ENCODE assay signal across 18 mouse cellular contexts in the genomic region with DNA sequence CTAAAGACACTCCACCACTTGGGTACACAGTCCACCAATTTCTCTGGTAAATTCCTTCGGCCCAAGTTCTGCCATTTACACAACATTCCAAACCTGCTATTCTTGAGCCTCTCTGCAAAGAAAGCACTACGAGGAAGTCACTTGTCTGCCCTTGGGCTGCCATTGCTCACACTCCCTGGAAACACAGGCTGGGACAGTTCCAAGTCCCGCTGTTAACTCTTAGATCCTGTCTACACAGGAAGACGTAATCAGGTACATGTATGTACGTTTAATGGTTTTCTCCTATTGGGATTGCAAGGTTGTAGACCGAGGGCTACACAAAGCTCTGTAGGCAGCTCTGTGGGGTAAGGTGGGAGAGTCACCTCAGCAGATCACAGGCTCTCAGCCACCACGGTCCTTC. TPM values are rescaled to one million over a fixed set of nuclear protein-coding genes. Genes with fewer than 3 reads are reported as not detected.
DNase-seq lines count a peak whose midpoint lies in the region; ATAC-seq and TF ChIP-seq lines count a peak whose summit lies in the region.
"Had no signal": no experiment of that assay in that cellular context is flagged by ENCODE, and none has a peak within 500 bp of the region (broad histone marks: within the 10 kb centered on the region; RNA-seq: fewer than 3 reads in every experiment).

No protein-coding gene starts in this region.

- H3K9ac ChIP-seq in kidney, embryonic 16.5 days (replicated peaks; ENCODE audit: low read length) = no peak overlapping the region
- H3K9ac ChIP-seq in lung, embryonic 15.5 days = no peak overlapping the region
- no peak overlapping the region for H3K9ac ChIP-seq in stomach, embryonic 15.5 days
- H3K9ac ChIP-seq: hindbrain, embryonic 15.5 days; intestine, embryonic 15.5 days; midbrain, embryonic 13.5 days; neural tube, embryonic 12.5 days had no signal

- ATAC-seq in kidney, embryonic 16.5 days (ENCODE audit: low FRiP score, low TSS enrichment) = no peak
- ATAC-seq in lung, embryonic 15.5 days (ENCODE audit: borderline replicate concordance, extremely low read depth, low FRiP score, low TSS enrichment) = no peak
- no peak for ATAC-seq in stomach, embryonic 15.5 days (ENCODE audit: insufficient read depth, low FRiP score, low read depth)
- ATAC-seq: intestine, embryonic 15.5 days; midbrain, embryonic 13.5 days had no signal

- H3K27me3 ChIP-seq in kidney, adult 2 months (replicated peaks; ENCODE audit: control insufficient read depth, insufficient read depth, low read length) = no peaks in the 10 kb centered on the region
- no peaks in the 10 kb centered on the region for H3K27me3 ChIP-seq in kidney, embryonic 16.5 days (ENCODE audit: insufficient read depth, low read length)
- no peaks in the 10 kb centered on the region for H3K27me3 ChIP-seq in lung, embryonic 15.5 days
- H3K27me3 ChIP-seq in stomach, embryonic 15.5 days (replicated peaks) = no peaks in the 10 kb centered on the region
- H3K27me3 ChIP-seq: hindbrain, embryonic 15.5 days; intestine, embryonic 15.5 days; midbrain, embryonic 13.5 days; neural tube, embryonic 12.5 days had no signal

- no peak for TF ChIP-seq POLR2A in kidney, adult 2 months (IDR thresholded peaks at IDR 0.05; ENCODE audit: low read depth, low read length)

- 64% methylated on average over 7 of the region's 7 CpGs for WGBS in kidney, adult 2 months
- WGBS in kidney, embryonic 16.5 days = 85% methylated on average over 7 of the region's 7 CpGs
- WGBS in lung, embryonic 15.5 days = 64% methylated on average over 7 of the region's 7 CpGs
- 76% methylated on average over 7 of the region's 7 CpGs for WGBS in stomach, embryonic 15.5 days

- no peaks in the 10 kb centered on the region for H3K4me1 ChIP-seq in kidney, adult 2 months (ENCODE audit: control insufficient read depth, insufficient read depth, low read length)
- no peaks in the 10 kb centered on the region for H3K4me1 ChIP-seq in kidney, embryonic 16.5 days (ENCODE audit: insufficient read depth, low read length)
- no peaks in the 10 kb centered on the region for H3K4me1 ChIP-seq in lung, embryonic 15.5 days
- no peaks in the 10 kb centered on the region for H3K4me1 ChIP-seq in stomach, embryonic 15.5 days
- H3K4me1 ChIP-seq: hindbrain, embryonic 15.5 days; intestine, embryonic 15.5 days; midbrain, embryonic 13.5 days; neural tube, embryonic 12.5 days had no signal

- DNase-seq in heart, adult 11 months = peak; percentile 74
- DNase-seq in heart, adult 18-20 months = no peak
- peak; percentile 24 for DNase-seq in kidney, adult 2 months
- DNase-seq in lung, postnatal 25 days (ENCODE audit: low spot score) = no peak
- DNase-seq in left cerebral cortex, postnatal 14 days (ENCODE audit: low spot score in 2 of 2) = no peak
- DNase-seq: B cell, adult 2 months; cerebellum, adult 8-10 months; gastrocnemius, adult 2 months; right cerebral cortex, adult 18-20 months; thymus, adult 18-20 months; thymus, postnatal 4 days had no signal

- H3K4me3 ChIP-seq in kidney, adult 2 months (ENCODE audit: insufficient read depth, low read depth, low read length) = no peak overlapping the region
- no peak overlapping the region for H3K4me3 ChIP-seq in kidney, embryonic 16.5 days (ENCODE audit: low read length)
- no peak overlapping the region for H3K4me3 ChIP-seq in lung, embryonic 15.5 days
- H3K4me3 ChIP-seq in stomach, embryonic 15.5 days (replicated peaks) = no peak overlapping the region
- H3K4me3 ChIP-seq: gastrocnemius, adult 2 months; hindbrain, embryonic 15.5 days; intestine, embryonic 15.5 days; midbrain, embryonic 13.5 days; neural tube, embryonic 12.5 days had no signal

- no peaks in the 10 kb centered on the region for H3K9me3 ChIP-seq in kidney, embryonic 16.5 days (ENCODE audit: low read length)
- no peaks in the 10 kb centered on the region for H3K9me3 ChIP-seq in lung, embryonic 15.5 days
- no peaks in the 10 kb centered on the region for H3K9me3 ChIP-seq in stomach, embryonic 15.5 days
- H3K9me3 ChIP-seq: hindbrain, embryonic 15.5 days; intestine, embryonic 15.5 days; midbrain, embryonic 13.5 days; neural tube, embryonic 12.5 days had no signal

- H3K27ac ChIP-seq in kidney, adult 2 months (ENCODE audit: insufficient read depth, low read depth, low read length) = no peak overlapping the region
- H3K27ac ChIP-seq in kidney, embryonic 16.5 days (ENCODE audit: low read length) = no peak overlapping the region
- peak overlapping the region; percentile 56 for H3K27ac ChIP-seq in lung, embryonic 15.5 days
- peak overlapping the region; percentile 26; the same call in 1 of the 2 replicates for H3K27ac ChIP-seq in stomach, embryonic 15.5 days
- H3K27ac ChIP-seq: gastrocnemius, adult 2 months; hindbrain, embryonic 15.5 days; intestine, embryonic 15.5 days; midbrain, embryonic 13.5 days; neural tube, embryonic 12.5 days had no signal

- intact Hi-C loops in left cerebral cortex, postnatal 14 days (cut with DNase I) = loop anchor here (10.0 kb wide), 1 partner anchor 117 kb away; no protein-coding TSS in a partner anchor

- no peak for TF ChIP-seq CTCF in kidney, adult 2 months (conservative IDR thresholded peaks at IDR 0.05; ENCODE audit: insufficient read depth, insufficient read length, low read depth, low read length)

- peaks cover 2% of the 10 kb centered on the region for H3K36me3 ChIP-seq in kidney, adult 2 months (ENCODE audit: control insufficient read depth, insufficient read depth, low read length)
- peaks cover 9% of the 10 kb centered on the region for H3K36me3 ChIP-seq in kidney, embryonic 16.5 days (ENCODE audit: insufficient read depth, low read length)
- no peaks in the 10 kb centered on the region for H3K36me3 ChIP-seq in lung, embryonic 15.5 days
- H3K36me3 ChIP-seq in stomach, embryonic 15.5 days = peaks cover 3% of the 10 kb centered on the region; the same call in 1 of the 2 replicates
- H3K36me3 ChIP-seq: intestine, embryonic 15.5 days had no signal

- H3K4me2 ChIP-seq in kidney, embryonic 16.5 days (replicated peaks; ENCODE audit: low read depth, low read length) = no peak overlapping the region
- H3K4me2 ChIP-seq in lung, embryonic 15.5 days = no peak overlapping the region
- no peak overlapping the region for H3K4me2 ChIP-seq in stomach, embryonic 15.5 days
- H3K4me2 ChIP-seq: hindbrain, embryonic 15.5 days; intestine, embryonic 15.5 days; midbrain, embryonic 13.5 days; neural tube, embryonic 12.5 days had no signal

RNA-seq across cellular contexts. Expression of a gene that starts 28.0 kb away (rescaled TPM):
- 1 to 10 TPM; 7.1 to 7.5 TPM for total RNA-seq in heart, adult 18-20 months (2021)
- polyA plus RNA-seq in kidney, adult 2 months (2012; rRNA removed) = 9.5 and 9.9 TPM in 2 replicates
- polyA plus RNA-seq in kidney, embryonic 16.5 days (2015; fragmentation: Nextera tagmentation; extraction: Ambion mirVana) = 3.6 and 4.2 TPM in 2 replicates
- polyA plus RNA-seq in lung, embryonic 15.5 days (2015; fragmentation: Nextera tagmentation; extraction: Ambion mirVana) = 3.2 and 3.5 TPM in 2 replicates
- 5.8 and 6.1 TPM in 2 replicates for polyA plus RNA-seq in stomach, embryonic 15.5 days (2015; fragmentation: Nextera tagmentation; extraction: Ambion mirVana)
- 100 to 1,000 TPM; 104 to 117 TPM for total RNA-seq in left cerebral cortex, postnatal 14 days (2021)

RNA-seq across cellular contexts. Expression of a gene that starts 59.7 kb away (rescaled TPM):
- 10 to 100 TPM; 38.0 to 40.7 TPM for total RNA-seq in heart, adult 18-20 months (2021)
- 7.9 and 10.2 TPM in 2 replicates for polyA plus RNA-seq in kidney, adult 2 months (2012; rRNA removed)
- 10.0 and 10.5 TPM in 2 replicates for polyA plus RNA-seq in kidney, embryonic 16.5 days (2015; fragmentation: Nextera tagmentation; extraction: Ambion mirVana)
- 10.5 and 10.9 TPM in 2 replicates for polyA plus RNA-seq in lung, embryonic 15.5 days (2015; fragmentation: Nextera tagmentation; extraction: Ambion mirVana)
- polyA plus RNA-seq in stomach, embryonic 15.5 days (2015; fragmentation: Nextera tagmentation; extraction: Ambion mirVana) = 8.7 and 10.7 TPM in 2 replicates
- 10 to 100 TPM; 55.0 to 59.2 TPM for total RNA-seq in left cerebral cortex, postnatal 14 days (2021)

Comparison
In these comparisons a context has a peak if more than half of its experiments do, and no peak if none do; other contexts are left out.
1. DNase-seq: peak in heart, adult 11 months (single experiment) and kidney, adult 2 months (single experiment); none in heart, adult 18-20 months (0 of 2), lung, postnatal 25 days (single experiment) and left cerebral cortex, postnatal 14 days (0 of 2).
2. H3K27ac ChIP-seq: peak in lung, embryonic 15.5 days (single experiment) and stomach, embryonic 15.5 days (single experiment); none in kidney, adult 2 months (single experiment) and kidney, embryonic 16.5 days (single experiment).